Mouse (Mus musculus) T-helper 2 cell (primary cell): ENCODE measurements around the gene Cog1.

Source experiments
- in situ Hi-C: fragments of 300-600 bp; cut with MboI, MseI; formaldehyde crosslinking; loops from one replicate; pipeline ENCODE4 v1.15.1; 2025; ENCODE audit warnings: high pct_unique_total_duplicates

Gene Cog1

DNA sequence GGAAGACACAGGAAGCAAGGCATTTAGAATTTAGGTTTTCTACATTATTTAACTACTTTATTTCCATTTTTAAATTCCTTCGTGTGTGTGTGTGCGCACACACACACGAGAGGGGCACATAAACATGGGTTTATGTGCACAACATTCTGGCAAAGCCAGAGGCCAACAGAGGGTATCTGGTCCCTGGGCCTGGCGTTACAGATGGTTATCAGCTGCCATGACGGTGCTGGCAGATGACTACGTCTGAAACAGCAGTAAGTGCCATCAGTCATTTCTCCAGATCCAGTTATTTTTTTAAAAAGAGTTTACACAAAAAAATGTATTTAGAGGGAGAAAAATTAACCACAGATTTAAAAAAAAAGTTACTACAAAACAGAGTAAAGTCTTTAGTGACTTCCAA lies 17.2 kb downstream of the Cog1 start:
- in situ Hi-C loops = no loop called here

DNA sequence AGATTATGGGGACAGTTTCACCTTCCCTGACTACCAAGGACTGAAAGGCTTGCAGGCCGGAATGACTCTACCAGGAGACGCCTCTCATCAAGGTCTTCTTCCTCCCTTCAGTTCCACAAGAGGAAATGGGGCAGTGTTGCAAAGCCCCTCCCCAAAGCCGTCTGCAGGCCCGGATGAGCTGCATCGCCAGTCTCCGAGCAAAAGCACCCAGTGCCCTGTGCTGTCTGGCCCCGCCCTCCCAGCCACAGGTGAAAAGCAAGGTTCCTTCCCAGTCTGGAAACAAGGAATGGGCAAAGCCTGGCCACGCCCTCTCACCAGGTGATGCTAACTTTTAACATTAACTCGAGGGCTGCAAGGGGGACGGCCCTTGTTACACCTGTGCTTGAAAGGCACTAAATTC lies 17.7 kb downstream of the Cog1 start:
- in situ Hi-C loops = no loop called here

DNA sequence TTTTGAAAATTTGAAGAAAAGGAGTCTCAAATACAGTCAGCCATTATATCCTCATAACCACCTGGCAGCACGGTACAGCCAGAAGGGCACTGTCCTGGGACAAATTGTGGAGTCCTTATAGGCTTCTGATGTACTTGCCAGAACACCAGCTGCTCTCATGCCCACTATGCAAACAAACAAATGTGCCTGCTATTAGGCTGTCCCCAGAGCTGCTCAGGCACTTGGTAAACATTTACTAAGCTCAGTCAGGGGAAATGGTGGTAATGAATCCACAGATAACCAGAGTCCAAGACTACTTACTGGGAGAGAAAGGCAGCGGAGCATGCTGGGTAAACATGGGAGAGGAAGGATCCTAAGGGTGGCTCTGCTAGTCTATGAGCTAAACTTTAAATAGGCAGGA lies 18.2 kb downstream of the Cog1 start:
- in situ Hi-C loops = no loop called here

DNA sequence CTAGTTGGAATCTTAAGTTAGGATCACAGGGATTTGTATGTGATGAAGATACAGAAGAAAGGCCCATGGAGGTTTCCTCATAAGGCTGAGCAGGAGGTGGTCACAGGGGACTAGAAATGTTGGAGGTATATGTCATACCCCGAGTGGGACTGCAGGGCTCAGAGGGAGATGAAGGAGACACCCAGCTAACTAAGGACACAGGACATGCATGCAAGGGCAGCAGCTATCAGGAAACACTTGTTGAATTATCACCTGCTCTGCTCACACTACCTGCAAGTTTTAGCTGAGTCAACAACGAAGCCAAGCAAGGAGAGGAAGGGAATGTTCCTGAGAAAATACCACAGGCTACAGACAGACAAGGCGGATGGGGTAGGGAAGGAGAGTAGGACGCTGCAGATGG lies 18.7 kb downstream of the Cog1 start:
- in situ Hi-C loops = no loop called here

DNA sequence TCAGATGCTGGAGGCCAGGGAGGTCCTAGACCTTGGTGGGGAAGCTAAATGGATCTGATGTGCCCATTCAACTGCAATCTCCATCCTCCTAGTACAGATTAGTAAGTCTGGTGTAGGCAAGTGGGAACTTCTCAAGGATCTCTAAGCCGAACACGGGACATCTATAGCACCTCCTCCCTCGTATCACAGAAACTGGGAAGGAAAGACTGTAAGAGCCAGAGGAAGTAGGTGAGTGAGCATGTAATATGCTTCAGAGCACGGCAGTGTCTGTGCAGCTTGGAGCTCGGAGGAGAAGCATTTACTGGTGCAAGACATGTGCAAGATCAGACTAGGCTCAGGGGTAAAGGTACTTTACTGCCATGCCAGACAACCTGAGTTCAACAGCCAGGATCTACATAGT lies 19.9 kb downstream of the Cog1 start:
- in situ Hi-C loops = no loop called here

DNA sequence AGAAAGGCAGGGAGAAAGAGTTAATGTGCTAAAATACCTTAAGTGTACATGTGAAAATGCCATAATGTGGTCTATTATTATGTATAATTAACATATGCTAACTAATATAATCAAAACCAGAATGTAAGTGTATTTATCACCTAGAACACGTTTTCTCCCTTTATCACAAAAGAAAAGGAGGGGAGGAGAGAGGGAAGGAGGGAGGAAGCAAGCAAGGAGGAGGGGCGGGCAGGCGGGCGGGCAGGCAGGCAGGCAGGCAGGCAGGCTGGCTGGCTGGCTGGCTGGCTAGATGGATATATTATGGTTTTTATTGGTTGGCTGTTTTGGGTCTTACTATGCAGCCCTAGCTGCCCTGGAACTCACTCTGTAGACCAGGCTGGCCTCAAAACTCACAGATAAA lies 20.7 kb downstream of the Cog1 start:
- in situ Hi-C loops = no loop called here

DNA sequence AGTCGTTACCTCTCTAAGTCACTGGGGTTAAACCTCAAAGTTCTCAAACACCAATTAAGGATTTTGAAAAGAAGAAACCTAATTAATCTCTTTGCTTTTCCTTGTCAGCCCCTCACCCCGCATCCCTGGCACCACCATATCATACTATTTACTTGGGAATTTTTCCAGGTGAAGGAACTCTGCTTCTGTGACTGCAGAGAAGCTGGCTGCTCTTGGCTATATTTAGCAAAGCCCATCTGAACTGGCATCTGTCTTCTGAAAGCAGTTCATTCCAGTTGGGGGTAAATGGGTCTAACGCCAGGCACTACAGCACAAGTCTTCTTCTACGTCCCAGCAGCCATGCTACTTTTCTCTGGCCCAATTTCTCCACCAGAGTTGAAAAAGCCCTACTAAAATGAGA lies 24.6 kb downstream of the Cog1 start:
- in situ Hi-C loops = no loop called here

DNA sequence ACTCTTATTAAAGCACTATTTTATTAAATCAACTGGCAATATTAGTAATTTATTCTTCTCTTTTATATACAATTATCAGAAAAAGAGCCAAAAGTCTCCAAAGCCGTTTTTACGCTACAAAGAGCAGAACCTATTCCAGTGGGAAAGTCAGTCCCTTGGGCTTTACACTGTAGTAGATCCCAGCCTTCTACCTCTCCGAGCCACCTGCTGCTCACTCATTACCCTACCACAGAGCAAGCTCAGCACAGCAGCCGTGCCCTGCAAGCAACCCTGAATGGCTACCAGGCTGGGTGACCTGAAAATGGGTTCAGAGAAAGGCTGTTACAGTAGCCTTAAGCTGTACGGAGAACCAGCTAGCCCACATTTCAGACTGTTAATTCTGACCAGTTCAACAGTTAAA lies 25.6 kb downstream of the Cog1 start:
- in situ Hi-C loops = no loop called here

DNA sequence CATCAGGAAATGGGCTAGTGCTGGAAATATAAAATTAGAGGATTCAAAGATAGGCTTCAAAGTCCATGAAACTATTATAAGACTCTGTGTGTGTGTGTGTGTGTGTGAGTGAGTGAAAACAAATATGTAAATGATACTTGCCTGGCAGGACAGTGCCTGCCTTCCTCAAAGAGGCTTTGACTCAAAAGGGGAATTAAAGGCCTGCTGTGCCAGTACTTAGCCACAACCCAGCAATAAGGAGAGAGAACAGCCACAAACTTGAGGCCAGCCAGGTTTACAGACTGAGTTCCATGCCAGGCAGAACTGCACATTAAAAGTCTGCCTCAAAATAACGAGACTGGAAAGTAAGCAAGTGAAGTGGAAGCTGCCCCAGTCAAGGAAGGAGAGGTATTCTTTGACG lies 27.9 kb downstream of the Cog1 start:
- in situ Hi-C loops = no loop called here

DNA sequence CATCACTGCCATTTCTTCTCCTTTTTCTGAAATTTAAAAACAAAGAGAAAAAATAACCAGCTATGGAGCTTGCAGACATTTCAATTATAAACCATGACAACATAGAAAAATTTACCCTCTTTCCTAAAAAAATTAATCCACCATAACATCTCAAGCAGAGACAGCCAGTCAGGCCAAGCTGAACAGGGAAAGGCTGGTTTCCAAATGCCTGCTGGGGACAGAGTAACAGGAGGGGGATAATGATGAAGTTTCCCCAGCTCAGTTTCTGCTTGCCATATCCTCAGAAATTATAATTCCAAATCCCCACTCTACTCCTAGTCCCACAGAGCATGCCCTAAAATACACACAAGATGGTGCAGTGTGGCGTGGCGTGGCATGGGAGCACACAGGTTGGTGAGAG lies 28.4 kb downstream of the Cog1 start:
- in situ Hi-C loops = no loop called here

DNA sequence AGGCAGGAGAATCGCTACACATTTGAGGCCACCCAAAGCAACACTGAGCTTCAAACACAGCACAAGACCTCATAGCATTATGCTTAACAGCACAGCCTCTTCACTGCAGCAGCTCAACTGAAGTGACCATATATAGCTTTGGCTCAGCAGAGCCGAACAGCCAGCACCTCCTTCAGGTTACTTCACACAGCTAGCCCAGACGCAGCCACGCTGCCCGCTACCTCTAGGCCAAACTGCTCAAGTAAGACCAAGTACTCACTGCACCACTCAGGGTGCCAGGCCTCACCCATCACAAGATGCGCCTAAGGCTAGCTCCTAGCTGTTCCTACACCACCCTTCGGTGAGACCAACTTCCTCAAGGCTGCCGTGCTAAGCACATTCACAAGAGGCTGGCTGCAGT lies 29.4 kb downstream of the Cog1 start:
- in situ Hi-C loops = no loop called here

DNA sequence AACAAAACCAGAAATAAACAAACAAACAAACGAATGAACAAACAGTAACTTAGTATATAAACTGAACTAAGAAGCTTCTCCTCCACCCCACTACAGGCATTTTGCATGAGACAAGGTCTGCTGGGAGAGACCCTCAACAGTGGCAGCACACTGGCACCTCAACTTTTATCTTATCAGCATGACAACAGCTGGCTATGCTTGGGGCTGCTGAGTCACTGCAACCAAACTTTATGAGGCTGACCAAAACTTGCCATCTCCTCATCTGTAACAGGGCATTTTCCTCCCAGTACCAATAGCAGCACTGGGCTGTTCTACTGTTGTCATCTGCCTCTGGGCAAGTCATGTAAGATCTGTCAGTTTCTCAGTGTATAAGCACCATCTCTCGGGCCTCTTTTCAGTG lies 32.0 kb downstream of the Cog1 start:
- in situ Hi-C loops = loop anchor here (10.0 kb wide), 1 partner anchor 74 kb away; the partner anchor contains the start of gene Cdc42ep4

DNA sequence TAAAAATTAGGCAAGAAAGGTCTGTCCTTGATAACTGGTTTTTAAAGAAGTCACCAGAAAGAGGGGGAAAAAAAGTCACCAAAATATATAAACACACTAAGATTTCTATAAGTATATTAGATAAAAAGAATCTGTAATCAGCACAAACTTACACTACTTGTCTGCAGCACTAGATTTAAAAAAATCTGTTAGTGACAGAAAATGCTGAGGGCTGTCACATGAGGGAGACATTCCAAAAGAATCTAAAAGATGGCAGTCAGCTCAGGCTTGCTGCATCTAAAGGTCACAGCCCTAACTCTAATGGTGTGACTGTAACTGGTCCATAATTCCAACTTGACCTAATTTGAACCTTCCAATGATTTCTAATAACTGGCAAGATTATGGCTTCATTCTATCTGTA lies 33.0 kb downstream of the Cog1 start:
- in situ Hi-C loops = loop anchor here (10.0 kb wide), 1 partner anchor 73 kb away; the partner anchor contains the start of gene Cdc42ep4

DNA sequence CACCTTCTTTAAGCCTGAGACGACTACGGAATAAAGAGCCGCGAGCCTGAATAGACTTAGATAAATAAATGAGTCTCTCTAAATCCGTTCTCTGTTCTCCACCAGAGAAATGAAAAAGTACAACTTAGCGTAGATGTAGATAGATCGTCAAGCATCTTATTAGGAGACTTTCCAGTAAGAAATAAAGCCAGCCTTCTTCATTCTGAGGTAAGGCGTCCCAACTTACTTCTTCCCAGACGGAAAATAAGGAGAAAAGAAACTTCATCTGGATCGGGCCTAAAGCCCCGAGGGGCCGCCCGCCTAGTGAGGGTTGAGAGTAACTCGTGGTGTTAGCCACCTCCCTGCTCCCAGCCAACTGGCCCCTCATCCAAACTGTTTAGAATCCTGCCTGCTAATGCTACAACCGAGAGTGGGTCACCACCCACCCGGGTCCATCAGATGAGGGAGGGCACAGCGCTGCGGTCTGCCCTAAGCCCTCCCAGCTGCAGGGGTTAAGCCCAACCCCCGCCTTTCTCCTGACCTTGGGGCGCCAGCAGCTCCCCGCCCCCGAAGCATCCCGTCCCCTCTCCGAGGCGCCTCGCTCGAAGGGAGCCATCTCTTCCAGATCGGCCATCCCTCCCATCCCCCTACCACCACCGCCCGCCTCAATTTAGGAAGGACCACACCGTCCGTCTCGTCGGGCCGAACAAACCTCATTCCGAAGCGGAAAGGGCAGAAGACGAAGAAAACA lies 34.1 kb downstream of the Cog1 start:
- in situ Hi-C loops = loop anchor here (10.0 kb wide), 1 partner anchor 72 kb away; the partner anchor contains the start of gene Cdc42ep4

DNA sequence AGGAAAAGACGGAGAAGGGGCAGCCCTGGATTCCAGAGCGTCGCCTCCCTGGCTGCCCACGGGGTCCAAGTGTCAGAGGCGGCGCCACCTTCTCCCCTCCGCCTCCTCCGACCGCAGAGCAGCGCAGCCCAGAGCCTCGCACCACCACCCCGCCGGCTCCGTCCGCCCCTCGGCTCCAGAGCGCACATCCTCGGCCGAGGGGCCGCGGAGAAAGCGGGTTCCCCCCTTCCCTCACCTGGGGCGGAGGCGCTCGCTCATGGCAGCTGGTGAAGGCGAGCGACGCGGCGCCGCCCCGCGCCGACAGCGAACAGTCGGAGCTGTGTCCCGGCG lies 34.6 kb downstream of the Cog1 start:
- in situ Hi-C loops = loop anchor here (10.0 kb wide), 1 partner anchor 71 kb away; the partner anchor contains the start of gene Cdc42ep4

DNA sequence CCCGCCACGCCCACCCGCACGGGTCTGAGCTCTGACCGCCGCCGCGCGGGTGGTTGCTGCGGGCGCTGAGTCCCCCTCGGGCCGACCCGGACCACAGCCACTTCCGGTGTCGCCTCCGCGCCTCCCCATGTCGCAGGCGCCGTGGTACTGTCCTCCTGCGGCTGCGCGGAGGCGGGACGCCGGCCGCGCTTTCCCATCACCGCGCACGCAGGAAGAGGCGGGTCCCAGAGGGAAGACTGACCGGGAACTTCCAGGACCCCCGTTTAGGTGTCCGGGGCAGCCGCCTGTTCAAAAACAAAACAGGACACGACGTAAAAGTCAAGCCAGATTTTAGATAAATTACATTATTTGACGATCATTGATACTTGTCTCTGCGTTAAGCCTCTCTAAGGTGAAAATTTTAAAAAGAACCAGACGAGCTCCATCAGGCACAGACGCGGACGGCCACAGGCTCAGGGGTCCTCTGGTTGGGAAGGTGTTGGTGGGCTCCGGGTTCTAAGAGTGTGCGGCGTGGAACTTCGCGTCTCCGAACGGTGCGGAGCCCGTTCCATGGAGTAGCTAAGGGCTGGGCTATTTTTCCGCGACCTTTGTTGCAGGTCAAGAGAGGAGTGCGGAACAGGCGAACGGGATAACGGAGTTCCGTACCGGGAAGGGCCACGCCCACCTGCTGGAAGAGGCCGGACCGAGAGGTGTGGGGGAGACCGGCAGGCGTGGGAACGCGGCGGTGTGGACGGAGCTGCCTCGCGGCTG lies 35.2 kb downstream of the Cog1 start, which contains the start of the genes Fam104a and D11Wsu47e:
Gene Fam104a, minus strand, starts transcription at position 199 of the 750 bp plus-strand sequence.
Gene D11Wsu47e, plus strand, starts transcription at position 456 of the 750 bp plus-strand sequence.
- in situ Hi-C loops = loop anchor here (10.0 kb wide), 1 partner anchor 71 kb away; the partner anchor contains the start of gene Cdc42ep4

DNA sequence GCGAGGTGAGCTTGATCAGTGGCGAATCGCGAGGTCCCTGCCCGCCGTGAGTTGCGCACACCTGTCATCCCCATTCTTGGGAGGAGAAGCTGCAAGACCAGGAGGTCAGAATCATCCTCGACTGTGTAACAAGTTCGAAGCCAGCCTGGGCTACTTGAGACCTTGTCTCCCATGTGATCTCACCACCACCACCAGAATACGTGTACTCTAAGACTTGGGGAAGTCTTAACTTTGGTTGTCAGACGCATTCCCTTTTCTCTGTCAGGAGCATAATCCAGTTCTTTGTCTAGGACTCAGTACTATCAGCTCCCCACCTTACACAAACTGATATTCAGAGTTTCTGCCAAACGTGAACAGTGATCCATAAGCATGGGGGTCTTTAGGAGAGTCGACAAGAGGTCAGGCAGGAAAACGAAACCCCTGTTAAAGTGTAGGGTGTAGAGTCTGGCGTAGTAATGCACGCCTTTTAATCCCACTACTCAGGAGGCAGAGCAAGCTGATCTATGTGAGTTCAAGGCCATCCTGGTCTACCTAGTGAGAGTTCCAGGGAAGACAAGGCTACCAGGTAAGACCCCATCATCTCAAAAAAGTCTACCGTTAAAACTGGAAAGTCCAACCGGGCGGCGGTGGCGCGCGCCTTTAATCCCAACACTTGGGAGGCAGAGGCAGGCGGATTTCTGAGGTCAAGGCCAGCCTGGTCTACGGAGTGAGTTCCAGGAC lies 35.9 kb downstream of the Cog1 start:
- in situ Hi-C loops = loop anchor here (10.0 kb wide), 1 partner anchor 70 kb away; the partner anchor contains the start of gene Cdc42ep4

DNA sequence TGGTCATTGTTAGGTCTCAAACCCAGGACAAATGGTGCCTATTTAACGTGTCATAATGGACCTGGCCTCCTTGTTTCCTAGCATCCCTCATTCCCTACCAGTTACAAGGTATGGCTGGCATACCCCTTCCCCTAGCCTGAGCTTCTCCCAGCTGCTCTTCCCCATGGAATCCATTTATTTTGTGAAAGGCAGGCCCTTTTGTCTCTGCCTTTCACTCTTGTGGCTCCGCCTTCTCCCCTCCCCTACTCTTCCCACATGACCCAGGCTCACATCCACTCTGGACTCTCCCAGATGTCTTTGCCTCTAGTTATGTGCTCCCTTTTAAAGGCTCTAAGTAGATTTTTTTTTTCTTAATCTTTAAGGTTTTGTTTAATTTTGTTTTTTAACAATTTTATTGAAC lies 38.1 kb downstream of the Cog1 start:
- in situ Hi-C loops = loop anchor here (10.0 kb wide), 1 partner anchor 68 kb away; the partner anchor contains the start of gene Cdc42ep4

DNA sequence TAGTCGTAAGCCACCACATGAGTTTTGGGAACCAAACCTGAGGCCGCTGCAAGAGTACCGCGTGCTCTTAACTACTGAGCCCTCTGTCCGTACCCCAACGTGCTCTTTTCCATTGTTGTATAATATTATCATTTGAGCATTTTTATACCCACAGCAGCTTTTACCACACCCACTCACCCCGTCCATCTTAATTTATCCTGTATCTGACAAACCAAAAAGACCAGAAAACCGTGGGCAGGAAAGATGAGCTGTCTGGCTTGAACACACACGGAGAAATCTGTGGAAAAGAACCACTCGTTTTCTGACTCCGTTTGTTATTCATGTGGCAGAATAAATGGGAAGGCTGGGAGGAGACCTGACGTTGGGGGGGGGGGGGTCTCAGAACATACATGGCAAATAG lies 41.5 kb downstream of the Cog1 start:
- in situ Hi-C loops = no loop called here

DNA sequence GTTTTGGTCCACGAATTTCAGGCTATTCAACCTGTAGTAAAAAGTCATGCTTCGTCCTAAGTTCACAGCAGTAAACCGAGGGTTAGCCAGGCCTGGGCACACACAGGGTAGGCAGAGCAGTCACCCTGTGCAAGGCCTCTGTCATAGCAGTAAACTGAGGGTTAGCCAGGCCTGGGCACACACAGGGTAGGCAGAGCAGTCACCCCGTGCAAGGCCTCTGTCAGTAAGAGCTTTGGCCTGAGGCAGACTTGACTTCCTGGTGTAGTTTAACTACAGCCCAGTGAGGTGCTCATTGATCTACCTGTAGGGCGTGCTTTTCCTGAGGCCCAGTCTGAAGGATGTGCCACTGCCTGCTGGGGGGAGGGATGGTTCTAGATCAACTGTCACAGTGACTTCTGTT lies 42.3 kb downstream of the Cog1 start:
- in situ Hi-C loops = no loop called here

DNA sequence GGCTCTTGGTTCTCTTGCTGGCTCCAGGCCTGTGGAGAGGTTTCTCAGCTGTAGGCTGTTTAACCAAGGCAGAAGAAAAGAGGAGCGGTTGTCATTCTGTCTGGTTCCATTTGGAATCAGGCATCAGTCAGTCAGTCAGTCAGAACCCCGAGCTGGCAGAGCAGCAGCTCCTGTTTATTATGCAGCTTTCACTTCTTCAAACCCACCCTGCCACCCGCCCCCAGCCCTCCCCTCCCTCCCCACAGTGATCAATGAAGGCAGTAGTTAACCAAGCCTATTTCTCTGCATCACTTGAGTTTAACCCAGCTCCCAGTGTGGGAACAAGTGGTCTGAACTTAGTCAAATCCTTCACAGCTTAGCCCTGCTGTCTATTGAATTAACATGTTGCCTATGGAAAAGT lies 42.9 kb downstream of the Cog1 start:
- in situ Hi-C loops = no loop called here

DNA sequence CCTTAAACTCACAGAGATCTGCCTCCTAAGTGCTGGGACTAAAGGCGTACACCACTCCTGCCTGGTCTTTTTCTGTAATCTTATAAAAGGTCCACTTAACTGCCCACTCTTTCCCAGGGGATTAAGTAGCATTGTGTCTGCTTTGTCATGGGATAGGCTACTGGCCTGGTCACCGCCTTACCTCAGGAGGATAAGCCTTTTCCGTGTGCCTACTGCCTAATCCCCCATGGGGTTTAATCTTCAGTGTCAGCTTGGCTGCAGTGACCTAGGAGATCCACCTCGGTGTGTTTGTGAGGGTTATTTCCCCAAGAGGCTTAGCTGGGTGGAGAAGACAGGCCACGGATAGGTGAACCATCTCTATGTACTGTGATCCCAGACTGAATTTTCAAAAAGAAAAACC lies 48.6 kb downstream of the Cog1 start:
- in situ Hi-C loops = no loop called here
